ENCODE assay signal across 14 mouse cellular contexts in genomic region chr2:26447451-26447850, GRCm38 (mm10). TPM values are rescaled to one million over a fixed set of nuclear protein-coding genes. Genes with fewer than 3 reads are reported as not detected.
DNase-seq lines count a peak whose midpoint lies in the region; ATAC-seq and TF ChIP-seq lines count a peak whose summit lies in the region.
"Had no signal": no experiment of that assay in that cellular context is flagged by ENCODE, and none has a peak within 500 bp of the region (broad histone marks: within the 10 kb centered on the region; RNA-seq: fewer than 3 reads in every experiment).

No protein-coding gene starts in this region.

- H3K27me3 ChIP-seq in forebrain, embryonic 13.5 days = no peaks in the 10 kb centered on the region
- no peaks in the 10 kb centered on the region for H3K27me3 ChIP-seq in forebrain, postnatal 0 days (ENCODE audit: insufficient read depth, low read length)
- no peaks in the 10 kb centered on the region for H3K27me3 ChIP-seq in kidney, embryonic 16.5 days (ENCODE audit: insufficient read depth, low read length)
- H3K27me3 ChIP-seq in testis, adult 2 months (ENCODE audit: control insufficient read depth, insufficient read depth, low read length) = no peaks in the 10 kb centered on the region

- no peak for ATAC-seq in forebrain, embryonic 13.5 days
- no peak for ATAC-seq in forebrain, postnatal 0 days
- no peak for ATAC-seq in kidney, embryonic 16.5 days (ENCODE audit: low FRiP score, low TSS enrichment)
- ATAC-seq: activated CD4-positive, CD25-positive, alpha-beta regulatory T cell, adult 4 months had no signal

- no peak overlapping the region for H3K4me2 ChIP-seq in forebrain, embryonic 13.5 days
- H3K4me2 ChIP-seq in forebrain, postnatal 0 days (ENCODE audit: low read depth) = no peak overlapping the region
- no peak overlapping the region for H3K4me2 ChIP-seq in kidney, embryonic 16.5 days (replicated peaks; ENCODE audit: low read depth, low read length)

- H3K4me1 ChIP-seq in forebrain, embryonic 13.5 days = peaks cover 46% of the 10 kb centered on the region
- H3K4me1 ChIP-seq in forebrain, postnatal 0 days (ENCODE audit: insufficient read depth) = peaks cover 24% of the 10 kb centered on the region
- peaks cover 29% of the 10 kb centered on the region for H3K4me1 ChIP-seq in kidney, embryonic 16.5 days (ENCODE audit: insufficient read depth, low read length)
- peaks cover 4% of the 10 kb centered on the region for H3K4me1 ChIP-seq in testis, adult 2 months (ENCODE audit: control insufficient read depth, insufficient read depth, low read length)

- peak overlapping the region; percentile 10; the same call in 1 of the 2 replicates for H3K9ac ChIP-seq in forebrain, embryonic 13.5 days
- no peak overlapping the region for H3K9ac ChIP-seq in forebrain, postnatal 0 days
- H3K9ac ChIP-seq in kidney, embryonic 16.5 days (replicated peaks; ENCODE audit: low read length) = peak overlapping the region; percentile 35

- no peak for TF ChIP-seq CTCF in forebrain, postnatal 0 days (IDR thresholded peaks at IDR 0.05; ENCODE audit: low read depth)
- TF ChIP-seq CTCF in testis, adult 2 months (IDR thresholded peaks at IDR 0.05; ENCODE audit: control insufficient read depth, insufficient read depth, insufficient replicate concordance, low read depth, low read length) = no peak

- no peaks in the 10 kb centered on the region for H3K9me3 ChIP-seq in forebrain, embryonic 13.5 days (replicated peaks)
- H3K9me3 ChIP-seq in forebrain, postnatal 0 days (ENCODE audit: low read length) = no peaks in the 10 kb centered on the region
- no peaks in the 10 kb centered on the region for H3K9me3 ChIP-seq in kidney, embryonic 16.5 days (ENCODE audit: low read length)
- H3K9me3 ChIP-seq: forebrain, embryonic 10.5 days had no signal

- TF ChIP-seq POLR2A in testis, adult 2 months (IDR thresholded peaks at IDR 0.05; ENCODE audit: control insufficient read depth, low read depth, low read length) = no peak

- no peak overlapping the region for H3K4me3 ChIP-seq in forebrain, embryonic 13.5 days
- H3K4me3 ChIP-seq in forebrain, postnatal 0 days (ENCODE audit: low read depth, low read length) = no peak overlapping the region
- no peak overlapping the region for H3K4me3 ChIP-seq in kidney, embryonic 16.5 days (ENCODE audit: low read length)
- peak overlapping the region; percentile 66 for H3K4me3 ChIP-seq in testis, adult 2 months (ENCODE audit: control insufficient read depth, low read depth, low read length)

- no peak for DNase-seq in forebrain, postnatal 0 days
- no peak for DNase-seq in kidney, adult 9 months
- no peak for DNase-seq in testis, postnatal 10 days (ENCODE audit: low spot score)
- DNase-seq in left cerebral cortex, postnatal 10 days (ENCODE audit: extremely low spot score in 1 of 2, low spot score in 2 of 2) = no peak
- no peak for DNase-seq in left cerebral cortex, adult 11 months (ENCODE audit: low spot score)
- DNase-seq: cerebellum, adult 8-10 months; gastrocnemius, postnatal 36 days; heart, postnatal 10 days; kidney, postnatal 4 days had no signal

- WGBS in forebrain, embryonic 13.5 days = 73% methylated on average over 1 of the region's 1 CpGs
- WGBS in forebrain, postnatal 0 days = 80% methylated on average over 1 of the region's 1 CpGs
- 83% methylated on average over 1 of the region's 1 CpGs for WGBS in kidney, embryonic 16.5 days

- H3K27ac ChIP-seq in forebrain, embryonic 13.5 days = no peak overlapping the region
- H3K27ac ChIP-seq in forebrain, postnatal 0 days (ENCODE audit: low read depth, low read length) = no peak overlapping the region
- H3K27ac ChIP-seq in kidney, embryonic 16.5 days (ENCODE audit: low read length) = no peak overlapping the region
- no peak overlapping the region for H3K27ac ChIP-seq in testis, adult 2 months (ENCODE audit: control insufficient read depth, insufficient read depth, low read depth, low read length)
- H3K27ac ChIP-seq: forebrain, embryonic 10.5 days had no signal

- H3K36me3 ChIP-seq in forebrain, embryonic 13.5 days (ENCODE audit: poor library complexity, severe bottlenecking) = no peaks in the 10 kb centered on the region
- H3K36me3 ChIP-seq in forebrain, postnatal 0 days (ENCODE audit: insufficient read depth) = no peaks in the 10 kb centered on the region; the same call in 1 of the 2 replicates
- no peaks in the 10 kb centered on the region for H3K36me3 ChIP-seq in kidney, embryonic 16.5 days (ENCODE audit: insufficient read depth, low read length)
- H3K36me3 ChIP-seq in testis, adult 2 months (ENCODE audit: control insufficient read depth, insufficient read depth, low read length) = no peaks in the 10 kb centered on the region

- intact Hi-C loops in left cerebral cortex, postnatal 10 days (cut with DNase I) = loop anchor here (5.0 to 10.0 kb wide), 2 partner anchors 190 to 457 kb away; partner anchors contain the start of gene Surf6

RNA-seq across cellular contexts. Expression of gene Sec16a, which starts 2.4 kb away (rescaled TPM):
- 16.9 and 22.5 TPM in 2 replicates for polyA plus RNA-seq in forebrain, embryonic 13.5 days (2015; fragmentation: Nextera tagmentation; extraction: Ambion mirVana)
- total RNA-seq in forebrain, postnatal 0 days (2014; rRNA removed) = 52.6 and 65.6 TPM in 2 replicates
- polyA plus RNA-seq in forebrain, postnatal 0 days (2015; fragmentation: Nextera tagmentation; extraction: Ambion mirVana) = 9.0 and 10.9 TPM in 2 replicates
- polyA plus RNA-seq in kidney, embryonic 16.5 days (2015; fragmentation: Nextera tagmentation; extraction: Ambion mirVana) = 27.6 and 28.6 TPM in 2 replicates
- polyA plus RNA-seq in testis, adult 2 months (2012; rRNA removed) = 58.1 and 58.6 TPM in 2 replicates
- 10 to 100 TPM; 43.6 to 46.3 TPM for total RNA-seq in left cerebral cortex, postnatal 10 days (2021)

RNA-seq across cellular contexts. Expression of gene Inpp5e, which starts 38.4 kb away (rescaled TPM):
- polyA plus RNA-seq in forebrain, embryonic 13.5 days (2015; fragmentation: Nextera tagmentation; extraction: Ambion mirVana) = 18.9 and 19.8 TPM in 2 replicates
- 24.1 and 26.6 TPM in 2 replicates for total RNA-seq in forebrain, postnatal 0 days (2014; rRNA removed)
- 8.9 and 12.6 TPM in 2 replicates for polyA plus RNA-seq in forebrain, postnatal 0 days (2015; fragmentation: Nextera tagmentation; extraction: Ambion mirVana)
- polyA plus RNA-seq in kidney, embryonic 16.5 days (2015; fragmentation: Nextera tagmentation; extraction: Ambion mirVana) = 24.9 and 26.6 TPM in 2 replicates
- polyA plus RNA-seq in testis, adult 2 months (2012; rRNA removed) = 67.3 and 71.0 TPM in 2 replicates
- total RNA-seq in left cerebral cortex, postnatal 10 days (2021) = 10 to 100 TPM; 17.3 to 19.6 TPM

RNA-seq across cellular contexts. Expression of gene Pmpca, which starts 58.3 kb away (rescaled TPM):
- polyA plus RNA-seq in forebrain, embryonic 13.5 days (2015; fragmentation: Nextera tagmentation; extraction: Ambion mirVana) = 103 and 111 TPM in 2 replicates
- 66.0 and 74.3 TPM in 2 replicates for total RNA-seq in forebrain, postnatal 0 days (2014; rRNA removed)
- 76.1 and 85.7 TPM in 2 replicates for polyA plus RNA-seq in forebrain, postnatal 0 days (2015; fragmentation: Nextera tagmentation; extraction: Ambion mirVana)
- 122 TPM in 2 replicates for polyA plus RNA-seq in kidney, embryonic 16.5 days (2015; fragmentation: Nextera tagmentation; extraction: Ambion mirVana)
- 65.5 and 74.1 TPM in 2 replicates for polyA plus RNA-seq in testis, adult 2 months (2012; rRNA removed)
- total RNA-seq in left cerebral cortex, postnatal 10 days (2021) = 100 to 1,000 TPM; 126 to 129 TPM

RNA-seq across cellular contexts. Expression of gene Entr1, which starts 58.3 kb away (rescaled TPM):
- polyA plus RNA-seq in forebrain, embryonic 13.5 days (2015; fragmentation: Nextera tagmentation; extraction: Ambion mirVana) = 156 and 164 TPM in 2 replicates
- total RNA-seq in forebrain, postnatal 0 days (2014; rRNA removed) = 160 and 179 TPM in 2 replicates
- polyA plus RNA-seq in forebrain, postnatal 0 days (2015; fragmentation: Nextera tagmentation; extraction: Ambion mirVana) = 146 and 152 TPM in 2 replicates
- 125 and 127 TPM in 2 replicates for polyA plus RNA-seq in kidney, embryonic 16.5 days (2015; fragmentation: Nextera tagmentation; extraction: Ambion mirVana)
- 388 and 401 TPM in 2 replicates for polyA plus RNA-seq in testis, adult 2 months (2012; rRNA removed)
- 100 to 1,000 TPM; 187 to 190 TPM for total RNA-seq in left cerebral cortex, postnatal 10 days (2021)
